Mouse (Mus musculus): Measurements from ENCODE around the gene Nkd1. TPM values are rescaled to one million over a fixed set of nuclear protein-coding genes. Genes with fewer than 3 reads are reported as not detected.

Nkd1 gene
- polyA plus RNA-seq, 1 experiment from 2014 or later: 0.04 TPM

- no peak for DNase-seq (ENCODE audit: low read depth, low spot score)
- in situ Hi-C loops (cut with MboI; ENCODE audit: low pct_unique_long_range_greater_than_20kb): no loop called here
- no peak for TF ChIP-seq CTCF (IDR thresholded peaks at IDR 0.05)
- CTCF ChIA-PET: no interaction called here
- no peak for ATAC-seq
- H3K27me3 ChIP-seq: peaks cover 17% of the 10 kb centered on the region
- POLR2A ChIA-PET: no interaction called here
These were observed 624 bp downstream of the Nkd1 start for GRCm38 (mm10) chr8:88521541-88522414.

- CTCF ChIA-PET: no interaction called here
- POLR2A ChIA-PET: no interaction called here
- DNase-seq (ENCODE audit: low read depth, low spot score) (no peak), ATAC-seq (no peak)
- H3K27me3 ChIP-seq: peaks cover 17% of the 10 kb centered on the region
- TF ChIP-seq CTCF (IDR thresholded peaks at IDR 0.05): no peak
- in situ Hi-C loops (cut with MboI; ENCODE audit: low pct_unique_long_range_greater_than_20kb): no loop called here
These were observed 1.4 kb downstream of the Nkd1 start for GRCm38 (mm10) chr8:88522433-88523030.

DNA sequence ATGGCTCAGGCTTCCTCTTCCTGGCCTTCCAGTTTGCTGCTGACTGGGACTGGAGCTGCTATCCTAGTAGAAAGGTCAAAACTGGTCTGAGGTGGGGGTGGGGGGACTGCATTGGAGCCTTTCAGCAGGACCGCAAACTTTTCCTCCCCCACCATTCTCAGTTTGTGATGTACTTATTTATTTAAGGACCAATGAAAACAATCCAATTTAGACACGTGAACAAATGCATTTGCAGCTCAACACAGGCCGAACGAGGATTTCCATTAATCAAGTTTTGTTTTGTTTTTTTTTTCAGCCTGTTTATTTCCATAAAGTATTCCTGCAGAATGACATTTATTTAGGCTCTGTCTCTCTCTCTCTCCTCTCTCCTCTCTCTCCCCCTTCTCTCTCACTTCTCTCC is 2.5 kb downstream of the Nkd1 start:
- ChIA-PET CTCF (no interaction called here), POLR2A (no interaction called here)
- H3K27me3 ChIP-seq: peaks cover 17% of the 10 kb centered on the region
- in situ Hi-C loops (cut with MboI; ENCODE audit: low pct_unique_long_range_greater_than_20kb): no loop called here
- ATAC-seq (no peak), DNase-seq (ENCODE audit: low read depth, low spot score) (no peak)
- TF ChIP-seq CTCF (IDR thresholded peaks at IDR 0.05): no peak

DNA sequence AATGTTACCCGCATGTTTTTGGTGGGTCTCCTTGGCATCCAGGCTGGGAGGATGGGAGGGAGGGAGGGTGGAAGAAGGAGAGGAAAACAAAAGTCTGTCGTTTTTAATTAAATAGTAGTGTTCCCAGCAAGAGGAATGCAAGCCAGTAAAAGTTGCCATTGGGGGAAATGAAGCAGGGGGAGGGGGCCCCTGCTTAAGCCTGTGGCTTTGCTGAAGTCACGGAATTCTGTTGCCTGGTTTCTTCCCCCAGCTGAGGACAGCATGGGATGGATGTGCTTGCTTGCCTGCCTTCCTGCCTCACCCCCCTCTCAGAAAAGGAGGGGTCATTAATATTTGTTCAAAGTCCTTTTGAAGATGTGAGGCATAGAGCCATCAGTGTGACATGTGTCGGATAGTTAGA is 3.0 kb downstream of the Nkd1 start:
- in situ Hi-C loops (cut with MboI; ENCODE audit: low pct_unique_long_range_greater_than_20kb): no loop called here
- ChIA-PET CTCF (no interaction called here), POLR2A (no interaction called here)
- no peak for ATAC-seq
- TF ChIP-seq CTCF (IDR thresholded peaks at IDR 0.05): no peak
- H3K27me3 ChIP-seq: peaks cover 17% of the 10 kb centered on the region
- no peak for DNase-seq (ENCODE audit: low read depth, low spot score)

GRCm38 (mm10) chr8:88524851-88525250 is 3.7 kb downstream of the Nkd1 start:
- in situ Hi-C loops (cut with MboI; ENCODE audit: low pct_unique_long_range_greater_than_20kb): no loop called here
- TF ChIP-seq CTCF (IDR thresholded peaks at IDR 0.05): no peak
- POLR2A ChIA-PET: no interaction called here
- peaks cover 17% of the 10 kb centered on the region for H3K27me3 ChIP-seq
- no peak for ATAC-seq
- CTCF ChIA-PET: no interaction called here
- no peak for DNase-seq (ENCODE audit: low read depth, low spot score)

GRCm38 (mm10) chr8:88526296-88526695 is 5.1 kb downstream of the Nkd1 start:
- POLR2A ChIA-PET: no interaction called here
- CTCF ChIA-PET: no interaction called here
- peaks cover 12% of the 10 kb centered on the region for H3K27me3 ChIP-seq
- TF ChIP-seq CTCF (IDR thresholded peaks at IDR 0.05): no peak
- DNase-seq (ENCODE audit: low read depth, low spot score) (no peak), ATAC-seq (no peak)
- in situ Hi-C loops (cut with MboI; ENCODE audit: low pct_unique_long_range_greater_than_20kb): no loop called here

DNA sequence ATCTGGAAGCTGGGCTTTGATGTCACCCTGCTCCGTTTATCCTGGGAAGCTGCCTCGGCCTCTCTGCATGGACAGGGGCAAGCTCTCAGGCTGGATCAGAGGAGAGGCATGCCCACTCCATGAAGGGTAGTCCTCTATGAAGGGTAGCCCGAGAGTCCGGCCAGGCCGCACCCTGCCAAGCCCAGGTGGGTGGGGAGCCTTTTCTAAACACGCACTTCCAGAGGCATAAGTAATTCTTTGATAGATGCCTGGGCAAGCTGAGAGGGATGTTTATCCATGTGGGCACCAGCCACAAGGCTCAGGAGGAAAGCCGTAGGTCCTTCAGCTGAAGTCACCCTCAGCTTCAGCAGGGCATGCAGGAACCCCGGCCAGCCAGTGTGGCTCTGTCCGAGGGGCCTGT is 7.0 kb downstream of the Nkd1 start:
- CTCF ChIA-PET: no interaction called here
- in situ Hi-C loops (cut with MboI; ENCODE audit: low pct_unique_long_range_greater_than_20kb): no loop called here
- DNase-seq (ENCODE audit: low read depth, low spot score) (no peak), ATAC-seq (no peak)
- POLR2A ChIA-PET: no interaction called here
- peaks cover 4% of the 10 kb centered on the region for H3K27me3 ChIP-seq
- no peak for TF ChIP-seq CTCF (IDR thresholded peaks at IDR 0.05)

- in situ Hi-C loops (cut with MboI; ENCODE audit: low pct_unique_long_range_greater_than_20kb): no loop called here
- CTCF ChIA-PET: no interaction called here
- POLR2A ChIA-PET: no interaction called here
- ATAC-seq: no peak
- no peak for TF ChIP-seq CTCF (IDR thresholded peaks at IDR 0.05)
- no peak for DNase-seq (ENCODE audit: low read depth, low spot score)
- peaks cover 4% of the 10 kb centered on the region for H3K27me3 ChIP-seq
These were observed 8.6 kb downstream of the Nkd1 start for GRCm38 (mm10) chr8:88529798-88530197.

DNA sequence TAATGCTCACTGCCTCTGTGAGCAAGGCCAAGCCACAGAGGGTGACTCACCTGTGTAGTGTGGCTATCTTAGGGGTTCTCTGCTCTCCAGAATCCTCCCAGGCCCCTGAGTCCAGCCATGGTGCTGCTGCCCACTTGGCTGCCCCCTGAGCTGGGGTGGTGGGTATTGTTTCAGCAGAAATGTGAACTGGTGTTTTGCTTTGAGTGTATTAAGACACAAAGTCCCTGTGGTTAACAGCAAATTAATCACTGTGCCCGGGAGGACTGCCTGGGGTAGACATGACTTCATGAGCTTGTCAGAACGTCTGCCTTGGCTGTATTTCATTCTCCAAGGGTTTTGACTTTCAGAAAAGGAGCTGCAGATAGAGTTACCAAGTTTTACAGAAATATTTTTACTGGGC is 15.9 kb downstream of the Nkd1 start:
- in situ Hi-C loops (cut with MboI; ENCODE audit: low pct_unique_long_range_greater_than_20kb): no loop called here
- H3K27me3 ChIP-seq: peaks cover 4% of the 10 kb centered on the region
- TF ChIP-seq CTCF (IDR thresholded peaks at IDR 0.05): no peak
- ChIA-PET CTCF (no interaction called here), POLR2A (no interaction called here)
- DNase-seq (ENCODE audit: low read depth, low spot score) (no peak), ATAC-seq (no peak)

- in situ Hi-C loops (cut with MboI; ENCODE audit: low pct_unique_long_range_greater_than_20kb): no loop called here
- DNase-seq (ENCODE audit: low read depth, low spot score) (no peak), ATAC-seq (no peak)
These were observed 17.1 kb downstream of the Nkd1 start for GRCm38 (mm10) chr8:88537998-88538975.

GRCm38 (mm10) chr8:88538976-88539371 is 17.8 kb downstream of the Nkd1 start:
- in situ Hi-C loops (cut with MboI; ENCODE audit: low pct_unique_long_range_greater_than_20kb): no loop called here
- POLR2A ChIA-PET: no interaction called here
- DNase-seq (ENCODE audit: low read depth, low spot score) (no peak), ATAC-seq (no peak)
- peaks cover 4% of the 10 kb centered on the region for H3K27me3 ChIP-seq
- CTCF ChIA-PET: no interaction called here
- no peak for TF ChIP-seq CTCF (IDR thresholded peaks at IDR 0.05)

More at GRCm38 (mm10) chr8:88537998-88538975, 17.1 kb downstream of the Nkd1 start:
- ChIA-PET POLR2A (no interaction called here), CTCF (no interaction called here)
- peaks cover 4% of the 10 kb centered on the region for H3K27me3 ChIP-seq
- TF ChIP-seq CTCF (IDR thresholded peaks at IDR 0.05): no peak
